Mouse (Mus musculus): ENCODE measurements around the gene Hoxb5. TPM values are rescaled to one million over a fixed set of nuclear protein-coding genes. Genes with fewer than 3 reads are reported as not detected.

Gene Hoxb5
- polyA plus RNA-seq, 1 experiment from 2014 or later, result not detected

- H3K4me1 ChIP-seq (ENCODE audit: control insufficient read depth, insufficient read depth, low read length), result no peaks in the 10 kb centered on the region
- ATAC-seq, result no peak
- no peaks in the 10 kb centered on the region for H3K9me3 ChIP-seq (replicated peaks; ENCODE audit: control insufficient read depth, low read length, poor library complexity, severe bottlenecking)
- H3K4me2 ChIP-seq (ENCODE audit: low read length), result no peak overlapping the region
- H3K27ac ChIP-seq (ENCODE audit: low read length), result no peak overlapping the region
- H3K4me3 ChIP-seq (ENCODE audit: low read depth, low read length), result no peak overlapping the region
- H3K9ac ChIP-seq (ENCODE audit: low read depth, low read length), result no peak overlapping the region
- WGBS, result 2% methylated on average over 24 of the region's 24 CpGs
- H3K27me3 ChIP-seq (ENCODE audit: control insufficient read depth, insufficient read depth, low read depth, low read length), result peaks cover 96% of the 10 kb centered on the region
- no peaks in the 10 kb centered on the region for H3K36me3 ChIP-seq (ENCODE audit: control insufficient read depth, insufficient read depth, low read length)
These were observed 41.7 kb upstream of the Hoxb5 start for GRCm38 (mm10) chr11:96261323-96261890.

DNA sequence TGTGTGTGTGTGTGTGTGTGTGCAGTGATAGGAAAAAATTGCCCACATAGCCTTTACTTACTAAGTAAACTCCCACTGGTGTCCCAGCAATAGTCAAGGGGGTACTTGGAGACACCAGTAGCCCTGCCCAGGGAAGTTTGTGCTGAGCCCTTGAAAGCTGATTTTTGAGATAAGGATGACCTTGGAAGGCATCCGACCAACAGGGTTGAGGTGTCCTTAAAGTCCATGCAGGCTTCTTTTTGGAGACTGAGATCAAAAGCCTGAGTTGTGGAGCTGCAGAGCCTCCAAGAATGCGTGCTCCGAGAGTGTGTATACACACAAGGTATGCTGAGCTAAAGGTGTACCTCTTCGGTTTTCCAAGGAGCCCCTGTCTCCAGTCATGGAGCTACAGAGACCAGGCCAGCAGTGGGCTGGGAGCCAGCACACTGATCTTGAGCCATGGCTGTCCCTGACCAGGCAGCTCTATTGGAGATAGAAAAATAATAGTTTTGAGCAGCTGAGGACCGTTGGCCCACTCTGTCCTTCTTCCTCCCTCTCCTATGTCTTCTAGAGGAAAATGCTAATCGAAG is 40.8 kb upstream of the Hoxb5 start:
- H3K4me1 ChIP-seq (ENCODE audit: control insufficient read depth, insufficient read depth, low read length), result no peaks in the 10 kb centered on the region
- no peak for ATAC-seq

DNA sequence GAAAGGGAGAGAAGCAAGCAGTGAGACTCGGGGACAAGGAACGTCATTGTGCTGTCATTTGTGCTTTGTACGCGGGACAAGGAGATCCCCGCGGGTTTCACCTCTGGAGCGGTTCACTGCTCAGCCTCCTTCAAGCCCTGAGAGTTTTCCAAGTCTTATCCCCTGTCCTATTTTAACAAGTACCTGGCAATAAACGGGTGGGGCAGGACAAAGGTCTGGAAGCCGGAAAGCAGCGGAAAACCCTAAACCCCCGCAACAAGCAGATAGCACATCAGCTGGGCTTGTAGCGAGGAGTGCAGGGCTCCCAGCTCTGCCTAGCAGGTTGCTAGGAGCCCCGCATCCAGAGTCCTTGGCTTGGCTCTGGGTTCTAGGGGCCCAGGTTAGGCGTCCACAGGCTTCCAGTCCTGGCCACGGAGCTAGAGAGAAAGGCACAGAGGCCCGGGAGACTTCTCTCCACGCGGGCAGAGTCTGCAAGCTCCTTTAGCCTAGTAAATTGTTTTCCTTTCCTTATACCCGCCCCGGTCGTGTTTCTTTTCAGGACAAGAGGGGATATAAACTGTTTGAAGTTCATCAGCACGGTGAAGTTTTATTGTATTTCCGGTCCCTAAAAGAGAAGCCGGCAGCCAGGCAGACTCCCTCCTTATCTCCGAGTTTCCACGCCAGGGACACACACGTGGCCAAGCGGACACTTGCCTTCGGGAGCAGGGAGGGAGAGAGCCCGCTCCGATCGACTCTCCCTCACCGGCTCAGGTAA is 39.3 kb upstream of the Hoxb5 start:
- Histone ChIP-seq H3K9me3 (replicated peaks; ENCODE audit: control insufficient read depth, low read length, poor library complexity, severe bottlenecking) (no peaks in the 10 kb centered on the region), H3K4me3 (ENCODE audit: low read depth, low read length) (no peak overlapping the region), H3K36me3 (ENCODE audit: control insufficient read depth, insufficient read depth, low read length) (no peaks in the 10 kb centered on the region), H3K9ac (ENCODE audit: low read depth, low read length) (no peak overlapping the region), H3K27ac (ENCODE audit: low read length) (no peak overlapping the region), H3K4me1 (ENCODE audit: control insufficient read depth, insufficient read depth, low read length) (no peaks in the 10 kb centered on the region), H3K4me2 (ENCODE audit: low read length) (no peak overlapping the region), H3K27me3 (ENCODE audit: control insufficient read depth, insufficient read depth, low read depth, low read length) (peaks cover 95% of the 10 kb centered on the region)
- under 1% methylated on average over 33 of the region's 33 CpGs for WGBS
- ATAC-seq, result no peak

More for the DNA sequence above, 40.8 kb upstream of the Hoxb5 start:
- H3K4me3 ChIP-seq (ENCODE audit: low read depth, low read length), result no peak overlapping the region
- H3K36me3 ChIP-seq (ENCODE audit: control insufficient read depth, insufficient read depth, low read length), result no peaks in the 10 kb centered on the region
- no peak overlapping the region for H3K27ac ChIP-seq (ENCODE audit: low read length)
- H3K4me2 ChIP-seq (ENCODE audit: low read length), result no peak overlapping the region
- no peaks in the 10 kb centered on the region for H3K9me3 ChIP-seq (replicated peaks; ENCODE audit: control insufficient read depth, low read length, poor library complexity, severe bottlenecking)
- H3K9ac ChIP-seq (ENCODE audit: low read depth, low read length), result no peak overlapping the region
- 8% methylated on average over 6 of the region's 6 CpGs for WGBS
- H3K27me3 ChIP-seq (ENCODE audit: control insufficient read depth, insufficient read depth, low read depth, low read length), result peaks cover 97% of the 10 kb centered on the region

DNA sequence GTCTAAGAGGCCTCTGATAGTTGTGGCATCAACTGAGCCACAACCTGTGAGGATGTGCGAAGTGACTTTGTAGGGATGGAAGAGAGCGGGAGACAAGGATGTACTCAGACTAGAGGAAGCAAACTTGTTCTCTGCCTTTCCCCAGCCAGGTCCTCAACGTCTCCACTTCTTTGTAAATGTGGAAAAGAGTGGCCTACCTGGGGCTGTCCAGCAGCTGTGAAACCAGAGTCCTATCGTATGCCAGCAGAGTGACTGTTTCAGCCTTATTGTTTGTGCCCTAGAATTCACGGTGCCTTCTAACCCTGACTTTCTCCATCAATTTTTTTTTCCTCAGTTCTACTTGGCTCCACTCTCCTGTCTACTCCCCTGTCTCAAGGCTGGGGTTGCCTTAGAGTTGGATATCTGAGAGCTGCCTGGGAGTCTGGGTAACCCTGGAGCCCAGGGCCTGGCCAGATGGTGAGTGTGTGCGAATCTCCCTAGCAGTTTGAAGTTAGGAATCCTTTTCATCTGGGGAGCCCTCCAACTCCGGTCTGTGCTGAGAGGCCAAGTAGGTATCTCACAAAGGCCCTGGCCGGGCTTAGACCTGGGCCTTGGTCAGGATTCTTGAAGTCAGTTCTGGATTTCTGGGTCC is 38.6 kb upstream of the Hoxb5 start:
- peaks cover 95% of the 10 kb centered on the region for H3K27me3 ChIP-seq (ENCODE audit: control insufficient read depth, insufficient read depth, low read depth, low read length)
- no peaks in the 10 kb centered on the region for H3K4me1 ChIP-seq (ENCODE audit: control insufficient read depth, insufficient read depth, low read length)
- no peaks in the 10 kb centered on the region for H3K36me3 ChIP-seq (ENCODE audit: control insufficient read depth, insufficient read depth, low read length)
- 1% methylated on average over 8 of the region's 8 CpGs for WGBS
- H3K4me3 ChIP-seq (ENCODE audit: low read depth, low read length), result no peak overlapping the region
- H3K27ac ChIP-seq (ENCODE audit: low read length), result no peak overlapping the region
- no peak overlapping the region for H3K4me2 ChIP-seq (ENCODE audit: low read length)
- no peak for ATAC-seq
- no peak overlapping the region for H3K9ac ChIP-seq (ENCODE audit: low read depth, low read length)
- H3K9me3 ChIP-seq (replicated peaks; ENCODE audit: control insufficient read depth, low read length, poor library complexity, severe bottlenecking), result no peaks in the 10 kb centered on the region

DNA sequence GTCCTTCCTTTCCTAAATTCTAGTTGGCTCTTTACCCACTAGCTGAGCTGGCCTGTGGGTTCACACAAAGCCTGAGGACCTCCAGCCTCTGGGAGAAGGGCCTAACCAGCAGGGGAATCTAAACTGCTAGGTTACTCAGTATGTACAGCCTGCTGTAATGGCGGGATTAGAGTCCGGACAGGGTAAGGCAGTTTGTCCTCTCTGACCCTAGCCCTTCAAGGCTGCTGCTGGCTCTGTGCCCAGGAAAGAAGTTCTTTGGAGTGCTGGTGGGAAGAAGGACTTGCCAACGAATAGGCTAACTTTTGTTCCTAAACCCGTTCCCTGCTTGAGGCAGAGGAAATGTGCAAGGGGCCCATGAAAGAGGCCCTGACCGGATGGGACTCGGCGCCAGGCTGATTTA is 37.2 kb upstream of the Hoxb5 start:
- no peaks in the 10 kb centered on the region for H3K4me1 ChIP-seq (ENCODE audit: control insufficient read depth, insufficient read depth, low read length)
- no peak overlapping the region for H3K27ac ChIP-seq (ENCODE audit: low read length)
- no peaks in the 10 kb centered on the region for H3K9me3 ChIP-seq (replicated peaks; ENCODE audit: control insufficient read depth, low read length, poor library complexity, severe bottlenecking)
- H3K9ac ChIP-seq (ENCODE audit: low read depth, low read length), result no peak overlapping the region
- H3K4me2 ChIP-seq (ENCODE audit: low read length), result no peak overlapping the region
- no peaks in the 10 kb centered on the region for H3K36me3 ChIP-seq (ENCODE audit: control insufficient read depth, insufficient read depth, low read length)
- ATAC-seq, result no peak
- no peak overlapping the region for H3K4me3 ChIP-seq (ENCODE audit: low read depth, low read length)
- H3K27me3 ChIP-seq (ENCODE audit: control insufficient read depth, insufficient read depth, low read depth, low read length), result peaks cover 91% of the 10 kb centered on the region
- 5% methylated on average over 7 of the region's 7 CpGs for WGBS

- WGBS, result 11% methylated on average over 7 of the region's 7 CpGs
- H3K27ac ChIP-seq (ENCODE audit: low read length), result no peak overlapping the region
- no peak overlapping the region for H3K9ac ChIP-seq (ENCODE audit: low read depth, low read length)
- no peak overlapping the region for H3K4me2 ChIP-seq (ENCODE audit: low read length)
- no peaks in the 10 kb centered on the region for H3K36me3 ChIP-seq (ENCODE audit: control insufficient read depth, insufficient read depth, low read length)
- ATAC-seq, result no peak
- no peaks in the 10 kb centered on the region for H3K9me3 ChIP-seq (replicated peaks; ENCODE audit: control insufficient read depth, low read length, poor library complexity, severe bottlenecking)
- H3K4me3 ChIP-seq (ENCODE audit: low read depth, low read length), result no peak overlapping the region
- H3K27me3 ChIP-seq (ENCODE audit: control insufficient read depth, insufficient read depth, low read depth, low read length), result peaks cover 91% of the 10 kb centered on the region
- H3K4me1 ChIP-seq (ENCODE audit: control insufficient read depth, insufficient read depth, low read length), result no peaks in the 10 kb centered on the region; the same call in 1 of the 2 replicates
These were observed 35.9 kb upstream of the Hoxb5 start for GRCm38 (mm10) chr11:96267021-96267920.

GRCm38 (mm10) chr11:96268031-96268745 is 34.9 kb upstream of the Hoxb5 start:
- H3K9ac ChIP-seq (ENCODE audit: low read depth, low read length), result no peak overlapping the region
- H3K27ac ChIP-seq (ENCODE audit: low read length), result no peak overlapping the region
- H3K27me3 ChIP-seq (ENCODE audit: control insufficient read depth, insufficient read depth, low read depth, low read length), result peaks cover 91% of the 10 kb centered on the region
- no peak overlapping the region for H3K4me2 ChIP-seq (ENCODE audit: low read length)
- ATAC-seq, result no peak
- H3K4me1 ChIP-seq (ENCODE audit: control insufficient read depth, insufficient read depth, low read length), result no peaks in the 10 kb centered on the region; the same call in 1 of the 2 replicates
- no peaks in the 10 kb centered on the region for H3K9me3 ChIP-seq (replicated peaks; ENCODE audit: control insufficient read depth, low read length, poor library complexity, severe bottlenecking)
- H3K36me3 ChIP-seq (ENCODE audit: control insufficient read depth, insufficient read depth, low read length), result no peaks in the 10 kb centered on the region
- WGBS, result 0% methylated on average over 1 of the region's 1 CpGs
- no peak overlapping the region for H3K4me3 ChIP-seq (ENCODE audit: low read depth, low read length)

- under 1% methylated on average over 19 of the region's 19 CpGs for WGBS
- peaks cover 91% of the 10 kb centered on the region for H3K27me3 ChIP-seq (ENCODE audit: control insufficient read depth, insufficient read depth, low read depth, low read length)
- no peak overlapping the region for H3K4me3 ChIP-seq (ENCODE audit: low read depth, low read length)
- no peaks in the 10 kb centered on the region; the same call in 1 of the 2 replicates for H3K4me1 ChIP-seq (ENCODE audit: control insufficient read depth, insufficient read depth, low read length)
- H3K27ac ChIP-seq (ENCODE audit: low read length), result no peak overlapping the region
- no peaks in the 10 kb centered on the region for H3K9me3 ChIP-seq (replicated peaks; ENCODE audit: control insufficient read depth, low read length, poor library complexity, severe bottlenecking)
- H3K36me3 ChIP-seq (ENCODE audit: control insufficient read depth, insufficient read depth, low read length), result no peaks in the 10 kb centered on the region
- H3K9ac ChIP-seq (ENCODE audit: low read depth, low read length), result no peak overlapping the region
- H3K4me2 ChIP-seq (ENCODE audit: low read length), result no peak overlapping the region
- no peak for ATAC-seq
These were observed 33.3 kb upstream of the Hoxb5 start for GRCm38 (mm10) chr11:96269869-96270268.
